Mouse (Mus musculus): Measurements from ENCODE around the gene Prickle3.

DNA sequence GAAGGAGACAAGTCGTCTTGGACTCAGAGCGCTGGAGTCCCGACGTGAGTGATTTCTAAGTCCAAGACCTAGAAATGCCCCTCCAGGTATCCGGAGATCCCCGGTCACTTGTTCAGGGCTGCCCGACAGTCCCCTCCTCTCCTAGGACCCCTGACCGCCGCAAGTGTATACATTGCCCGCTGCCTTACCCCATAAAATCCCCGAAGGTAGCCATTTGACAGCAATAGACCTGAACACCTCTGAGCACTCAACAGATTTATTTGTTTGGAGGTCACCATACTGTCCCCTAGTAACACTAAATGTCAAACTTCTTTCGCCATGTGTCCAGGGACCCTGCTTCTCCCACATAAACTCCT is 23.0 kb downstream of the Prickle3 start:
- TF ChIP-seq CTCF (IDR thresholded peaks at IDR 0.05; ENCODE audit: low read depth, low read length) (no peak), POLR2A (IDR thresholded peaks at IDR 0.05; ENCODE audit: insufficient read depth, low read length) (no peak)

All from ES-Bruce4 (cell line).